Mouse (Mus musculus): ENCODE measurements around the gene Syt2.

Gene Syt2

DNA sequence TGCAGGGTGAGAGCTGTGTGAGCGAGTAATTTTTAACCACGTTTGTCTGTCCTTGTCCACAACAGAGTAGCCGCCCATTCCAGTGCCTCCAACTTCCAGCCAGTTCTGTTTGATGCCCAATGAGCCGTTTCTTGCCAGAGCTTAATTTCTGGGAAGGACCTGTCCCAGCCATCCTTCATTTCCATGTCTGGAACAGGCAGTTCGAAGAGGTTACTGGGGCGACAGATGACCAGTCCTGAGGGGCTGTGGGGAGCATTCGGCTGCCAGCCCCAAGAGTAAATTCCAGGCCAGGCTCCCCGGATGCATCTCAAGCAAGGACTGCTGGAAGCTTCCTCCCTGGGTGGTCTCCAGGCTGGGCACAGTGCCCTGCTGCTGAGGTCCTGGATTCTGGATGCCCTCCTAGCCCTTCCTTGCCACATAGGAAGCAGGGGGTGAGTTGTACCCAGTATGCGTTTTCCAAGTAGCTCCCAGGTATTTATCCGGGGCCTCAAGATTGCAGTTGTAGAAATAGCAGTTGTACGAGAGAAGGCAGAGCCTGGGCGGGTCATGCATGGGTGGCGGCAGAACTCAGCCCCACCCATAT lies 4.9 kb downstream of the Syt2 start:
- DNase-seq (ENCODE audit: low spot score), result peak; percentile 28

DNA sequence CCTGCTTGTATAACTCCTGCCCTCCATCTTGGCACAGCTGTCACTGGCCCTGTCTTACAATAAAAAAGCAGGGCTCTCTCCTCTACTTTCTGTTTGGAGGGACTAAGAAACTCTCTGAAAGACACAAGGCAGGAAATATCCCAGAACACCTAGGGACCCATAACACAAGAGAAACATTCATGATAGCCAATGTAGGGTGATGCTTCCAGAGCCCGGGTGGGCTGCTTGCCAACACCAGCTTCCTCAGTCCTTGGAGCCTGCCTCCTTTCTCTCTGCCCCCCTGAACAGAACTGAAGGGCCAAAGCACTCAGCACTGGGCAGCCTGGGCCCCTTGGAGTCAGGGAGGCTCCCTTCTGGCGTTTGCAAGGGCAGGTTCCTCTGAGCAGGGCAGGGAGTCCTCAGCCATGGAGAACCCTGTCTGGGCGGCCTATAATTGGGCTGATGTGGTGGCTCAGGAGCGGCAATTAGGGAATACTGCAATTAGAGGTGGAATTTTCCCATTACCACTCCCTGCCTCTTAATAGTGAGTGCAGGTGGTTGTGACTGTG lies 5.4 kb downstream of the Syt2 start:
- no peak for DNase-seq (ENCODE audit: low spot score)

DNA sequence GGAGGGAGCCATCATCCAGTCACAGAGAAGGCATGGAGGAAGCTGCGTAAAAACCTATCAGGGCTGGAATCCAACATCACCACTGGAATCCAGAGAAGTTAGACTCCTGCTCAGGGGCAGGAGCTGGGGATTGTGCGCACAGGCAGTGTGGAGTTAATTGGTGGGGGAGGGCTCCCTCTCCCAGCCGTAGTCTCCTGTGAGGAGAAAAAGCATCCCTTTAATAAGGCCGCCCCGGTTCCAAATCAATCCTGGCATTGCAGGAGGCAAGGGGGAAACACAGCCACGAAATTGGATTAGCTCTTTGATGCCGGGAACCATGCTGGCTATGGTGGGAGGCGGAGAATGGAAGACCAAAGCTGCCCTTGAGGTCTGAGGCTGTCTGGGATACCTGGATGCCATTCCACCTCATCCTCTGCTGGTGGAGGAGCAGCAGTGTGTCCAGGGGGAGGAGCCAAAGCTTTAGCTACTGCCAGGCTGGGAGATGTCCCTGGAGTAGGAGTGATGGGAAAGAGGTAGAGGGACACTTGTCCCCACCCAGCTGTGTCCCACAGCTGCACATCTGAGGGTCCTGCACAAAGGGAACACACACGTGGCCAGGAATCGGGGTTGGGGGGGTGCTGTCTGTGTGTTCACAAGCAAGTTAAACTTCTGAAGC lies 7.3 kb downstream of the Syt2 start:
- DNase-seq (ENCODE audit: low spot score), result no peak

DNA sequence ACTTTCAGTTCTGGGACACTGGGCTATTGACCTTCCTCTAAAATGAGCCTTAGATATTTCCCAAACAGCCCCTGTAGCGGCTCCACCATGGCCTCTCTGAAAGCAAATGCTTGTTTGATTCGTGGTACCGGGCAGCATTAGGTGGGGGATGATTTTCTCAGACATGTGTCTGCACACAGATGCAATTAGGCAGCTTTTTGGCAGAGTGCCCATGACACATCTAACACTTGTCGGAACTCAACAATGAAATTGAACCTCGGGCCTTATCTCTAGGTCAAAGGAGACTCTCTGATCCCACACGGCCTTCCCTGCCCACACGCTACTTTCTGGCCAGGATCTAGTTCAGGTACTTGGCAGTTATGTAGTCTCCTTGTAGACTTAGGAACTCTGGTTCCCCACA lies 12.4 kb downstream of the Syt2 start:
- DNase-seq (ENCODE audit: low spot score), result no peak

DNA sequence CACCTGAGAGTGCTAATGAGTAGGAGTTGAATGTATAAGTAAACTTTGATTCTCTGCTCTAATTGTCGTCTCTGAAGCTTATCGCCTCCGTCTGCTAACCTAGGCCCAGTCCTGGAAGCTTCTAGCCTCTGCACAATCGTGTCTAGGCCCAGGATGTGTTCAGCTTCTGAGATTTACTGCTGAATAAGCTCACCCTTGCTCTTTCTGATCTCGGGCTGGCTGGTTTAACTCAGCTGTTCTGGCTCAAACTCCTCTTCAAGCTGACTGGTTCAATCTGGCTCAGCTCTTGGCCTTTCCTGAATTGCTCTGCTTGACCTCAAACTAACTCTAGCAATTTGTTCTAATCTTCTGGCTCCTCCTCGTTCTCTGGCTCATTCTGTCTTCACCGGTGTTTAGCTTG lies 13.7 kb downstream of the Syt2 start:
- DNase-seq (ENCODE audit: low spot score), result no peak

DNA sequence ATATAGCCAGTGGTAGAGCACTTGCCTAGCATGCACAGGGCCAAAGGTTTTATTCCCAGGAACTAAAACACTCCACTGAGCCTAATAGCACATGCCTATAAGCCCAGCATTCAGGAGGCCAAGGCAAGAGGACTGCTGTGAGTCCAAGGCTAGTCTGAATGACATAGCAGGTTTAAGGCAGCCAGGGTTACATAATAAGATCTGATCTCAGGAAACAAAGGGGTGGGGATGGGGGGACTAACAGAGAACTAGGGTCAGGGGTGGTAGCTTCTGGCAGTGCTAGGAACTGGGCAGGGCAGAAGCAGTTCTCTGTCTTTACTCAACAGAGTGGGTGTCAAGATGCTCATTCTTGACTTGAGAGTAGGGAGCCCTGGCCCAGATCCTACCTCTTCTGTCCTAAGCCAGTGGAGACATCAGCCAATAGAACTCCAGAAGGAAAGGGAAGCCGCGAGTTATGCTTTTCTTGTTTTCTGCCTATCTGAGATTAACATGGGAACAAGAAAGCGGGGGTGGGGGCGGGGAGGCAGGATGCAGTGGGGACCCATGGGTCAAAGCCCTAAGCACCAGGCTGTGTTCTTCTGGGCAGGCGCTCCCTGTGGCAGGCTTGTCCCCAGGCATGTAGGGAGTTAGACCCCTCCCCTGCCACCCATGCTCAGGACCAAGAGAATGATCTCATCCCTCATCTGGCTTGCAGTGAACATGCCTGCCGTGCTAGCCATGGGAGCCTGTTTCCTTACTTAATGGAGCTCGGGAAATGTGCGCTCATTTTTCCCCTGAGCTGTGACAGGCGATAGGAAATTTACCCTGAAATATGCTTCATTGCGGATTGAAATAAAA lies 25.0 kb downstream of the Syt2 start:
- DNase-seq (ENCODE audit: low spot score), result no peak

DNA sequence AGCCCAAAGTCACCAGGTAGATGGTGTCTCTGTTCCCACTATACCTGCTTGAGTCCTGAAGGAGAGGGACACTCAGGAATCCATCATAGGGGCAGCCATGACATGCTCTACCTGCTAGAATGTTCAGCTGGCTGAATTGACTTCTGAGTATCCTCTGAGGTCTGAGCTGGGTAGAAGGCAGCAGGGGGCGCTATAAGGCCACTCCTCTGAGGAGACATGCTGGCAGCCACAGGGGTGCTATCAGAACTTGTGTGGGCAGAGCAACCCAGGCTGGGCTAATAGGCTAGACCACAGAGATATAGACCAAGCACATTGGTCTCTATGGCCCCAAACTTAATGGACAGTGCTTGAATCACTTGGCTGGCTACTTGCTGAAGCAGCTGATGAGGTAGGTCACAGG lies 27.8 kb downstream of the Syt2 start:
- DNase-seq (ENCODE audit: low spot score), result no peak

DNA sequence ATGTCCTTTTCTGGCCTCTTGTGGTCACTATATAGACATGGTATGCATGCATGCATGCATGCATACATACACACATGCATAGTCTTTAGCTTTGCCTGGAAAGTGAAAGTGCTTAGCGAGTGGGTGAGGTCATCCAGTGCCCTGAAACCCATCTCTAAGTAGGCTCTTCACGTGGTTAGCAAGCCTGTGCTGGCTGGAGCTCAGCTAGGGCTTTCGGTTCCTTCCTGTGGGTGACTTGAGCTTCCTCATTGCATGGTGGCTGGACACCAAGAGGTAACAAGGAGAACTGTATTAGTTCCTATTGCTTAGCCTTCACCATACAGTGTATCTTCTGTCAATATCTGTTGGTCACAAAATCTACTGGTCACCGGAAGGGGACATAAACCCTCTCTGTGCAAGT lies 33.0 kb downstream of the Syt2 start:
- no peak for DNase-seq (ENCODE audit: low spot score)

DNA sequence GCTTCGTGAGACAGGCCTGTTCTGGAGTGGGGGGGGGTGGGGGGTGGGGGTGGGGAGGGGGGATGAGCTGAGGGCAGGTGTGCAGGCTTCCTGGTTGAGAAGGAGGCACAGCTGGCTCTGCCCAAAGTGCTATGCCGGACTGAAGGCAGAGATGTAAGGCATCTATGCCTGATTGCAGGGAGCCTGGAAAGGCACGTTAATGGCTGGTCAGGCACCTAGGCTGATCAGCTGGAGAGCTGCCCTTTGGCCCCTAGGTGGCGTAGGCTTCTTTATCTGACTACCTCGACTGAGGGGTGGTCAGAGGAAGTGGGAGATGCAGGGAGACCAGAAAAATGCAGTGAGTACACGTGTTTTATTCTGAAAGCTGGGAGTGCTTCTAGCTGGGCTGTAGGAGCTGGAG lies 34.1 kb downstream of the Syt2 start:
- no peak for DNase-seq (ENCODE audit: low spot score)

DNA sequence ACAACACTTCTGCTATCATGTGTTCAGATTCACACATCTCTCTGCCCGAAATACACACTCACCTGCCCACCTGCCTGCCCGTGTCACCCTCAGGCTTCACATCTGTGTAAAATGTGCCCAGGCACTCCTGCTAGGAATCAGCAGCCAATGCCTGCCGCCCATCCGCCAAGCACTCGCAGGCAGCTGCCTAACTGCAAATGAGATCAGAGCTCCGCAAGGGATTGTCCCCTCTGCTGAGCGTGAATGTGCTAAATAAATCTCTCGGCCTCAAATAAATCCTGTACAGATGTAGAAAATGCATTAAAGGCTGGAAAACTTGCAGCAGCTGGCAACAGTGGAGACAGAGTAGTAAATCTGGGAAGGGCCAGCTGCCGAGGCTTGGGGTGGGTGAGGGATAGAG lies 36.0 kb downstream of the Syt2 start:
- DNase-seq (ENCODE audit: low spot score), result no peak

DNA sequence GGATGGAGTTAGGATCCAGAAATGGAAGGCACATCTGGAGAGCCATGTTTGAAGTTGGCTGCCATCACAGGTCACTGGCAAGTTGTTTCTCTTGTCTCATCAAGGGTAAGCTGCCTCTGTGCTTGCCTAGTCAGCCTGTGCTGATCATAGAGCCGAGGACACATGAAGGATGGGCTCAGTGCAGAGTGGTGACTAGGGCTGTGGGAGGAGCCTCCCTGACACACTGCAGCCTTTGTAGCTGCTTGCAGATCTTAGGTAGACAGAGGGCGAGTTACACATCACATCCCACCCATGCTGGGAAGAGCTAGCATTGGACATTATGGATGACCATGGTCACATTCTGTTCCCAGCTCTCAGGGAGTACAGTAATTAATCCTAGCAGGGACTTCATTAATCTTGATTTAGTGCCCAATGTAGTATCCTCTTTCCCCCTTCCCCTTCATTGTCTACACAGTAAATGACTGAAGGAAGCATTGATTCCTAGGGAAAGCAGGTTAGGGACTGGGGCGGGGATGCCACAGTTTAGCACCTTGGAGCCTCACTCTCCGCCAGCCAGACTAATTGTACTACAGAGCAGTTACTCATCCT lies 40.5 kb downstream of the Syt2 start:
- no peak for DNase-seq (ENCODE audit: low spot score)

DNA sequence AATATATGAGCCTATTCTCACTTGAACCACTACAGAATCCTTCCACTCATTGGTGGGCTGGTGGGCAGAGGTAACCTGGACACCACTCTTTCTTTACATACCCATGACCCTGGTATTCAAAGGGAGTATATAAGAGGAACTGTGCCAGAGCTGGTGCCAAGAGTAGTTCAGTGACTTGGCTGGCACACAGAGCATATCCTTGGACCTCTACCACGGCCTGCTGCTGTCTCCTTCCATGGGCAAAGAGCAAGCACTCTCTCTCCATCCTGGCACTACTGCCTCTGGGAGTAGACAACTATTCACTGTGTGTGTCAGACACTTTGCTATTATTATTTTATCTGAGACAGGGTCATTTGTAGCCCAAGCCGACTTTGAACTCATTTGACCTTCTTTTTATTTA lies 49.8 kb downstream of the Syt2 start:
- DNase-seq (ENCODE audit: low spot score), result no peak

DNA sequence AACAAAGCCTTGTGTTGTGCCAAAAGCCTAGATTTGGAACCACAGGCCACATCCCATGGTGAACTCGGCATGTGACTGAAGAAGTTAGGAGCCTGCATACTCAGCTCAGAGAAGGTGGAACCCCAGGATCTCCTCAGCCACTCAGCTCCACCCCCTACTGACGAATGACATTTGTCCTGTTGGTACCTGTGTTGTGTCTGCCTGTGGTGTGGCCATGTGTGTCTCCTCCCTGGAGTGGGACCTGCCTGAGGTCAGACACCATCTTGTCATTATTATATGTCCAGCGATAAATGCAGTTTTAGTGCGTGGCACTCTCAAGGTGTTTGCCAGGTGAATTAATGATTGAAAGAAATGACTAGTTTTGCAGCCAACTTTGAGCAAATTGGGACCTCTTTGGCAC lies 50.6 kb downstream of the Syt2 start:
- DNase-seq (ENCODE audit: low spot score), result no peak

DNA sequence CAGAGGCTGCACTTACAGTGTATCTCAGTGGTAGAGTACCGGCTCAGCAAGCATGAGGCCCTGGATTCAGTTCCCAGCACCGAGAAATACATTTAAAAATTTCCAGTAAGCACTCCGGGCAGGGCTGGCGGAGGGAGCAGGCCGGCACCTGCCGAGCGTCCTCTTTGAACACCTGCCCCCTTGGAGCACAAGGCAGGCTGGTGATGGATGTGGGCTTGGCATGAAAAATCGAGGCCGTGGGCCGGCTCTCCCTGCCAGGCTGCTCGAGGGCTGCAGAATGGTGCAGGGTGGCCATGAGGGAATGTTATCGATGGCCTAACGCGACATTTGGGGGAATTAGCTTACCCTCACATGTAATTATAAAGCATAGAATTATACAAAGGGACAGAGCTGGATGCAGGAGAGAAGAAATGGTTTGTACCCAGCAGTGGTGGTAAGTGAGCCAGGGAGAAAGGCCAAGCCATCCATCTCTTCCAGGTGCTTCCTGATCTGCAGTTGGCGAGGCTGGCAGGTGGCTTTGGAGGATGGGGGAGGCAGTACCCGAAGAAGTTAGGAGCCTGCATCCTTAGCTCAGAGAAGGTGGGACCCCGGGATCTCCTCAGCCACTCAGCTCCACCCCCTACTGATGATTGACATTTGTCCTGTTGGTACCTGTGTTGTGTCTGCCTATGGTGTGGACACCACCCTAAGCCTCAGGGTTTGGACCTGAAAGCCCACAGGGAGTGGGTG lies 51.2 kb downstream of the Syt2 start:
- DNase-seq (ENCODE audit: low spot score), result no peak

DNA sequence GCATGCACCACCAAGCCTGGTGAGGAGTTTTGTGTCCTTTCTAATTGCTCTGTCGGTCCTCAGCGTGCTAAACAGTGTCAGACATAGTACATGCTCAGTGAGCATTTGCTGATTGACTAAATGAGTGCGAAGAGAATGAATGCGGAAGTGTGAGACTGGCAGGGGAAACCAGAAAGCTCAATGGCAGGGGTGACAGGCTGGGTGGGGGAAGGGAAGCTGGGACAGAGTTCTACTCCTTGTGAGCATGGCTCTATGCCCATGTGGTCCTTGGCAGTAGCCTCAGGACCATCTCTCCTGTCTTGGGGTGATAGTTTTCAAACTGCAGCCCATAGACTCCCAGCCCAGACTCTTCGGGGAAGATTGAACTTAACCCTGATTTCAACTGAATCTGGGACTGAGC lies 52.0 kb downstream of the Syt2 start:
- DNase-seq (ENCODE audit: low spot score), result no peak

DNA sequence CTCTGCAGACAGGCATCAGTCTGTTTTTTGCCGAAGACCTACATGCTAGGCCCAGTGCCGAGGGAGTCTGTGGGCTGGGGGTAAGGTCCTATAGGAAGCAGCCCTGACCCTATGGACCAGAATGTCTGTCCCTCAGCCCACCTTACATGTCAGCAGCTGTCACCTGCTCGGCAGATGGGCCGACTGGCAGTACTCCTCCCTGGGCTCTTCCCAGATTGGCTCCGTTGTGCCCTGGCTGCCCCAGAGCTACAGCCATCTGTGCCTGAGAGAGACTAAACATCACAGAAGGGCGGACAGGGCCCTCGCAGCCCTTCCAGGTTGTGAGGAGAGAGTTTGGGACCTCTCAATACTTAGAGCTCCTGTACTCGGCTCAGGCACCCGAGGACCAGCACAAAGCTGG lies 52.9 kb downstream of the Syt2 start:
- no peak for DNase-seq (ENCODE audit: low spot score)

DNA sequence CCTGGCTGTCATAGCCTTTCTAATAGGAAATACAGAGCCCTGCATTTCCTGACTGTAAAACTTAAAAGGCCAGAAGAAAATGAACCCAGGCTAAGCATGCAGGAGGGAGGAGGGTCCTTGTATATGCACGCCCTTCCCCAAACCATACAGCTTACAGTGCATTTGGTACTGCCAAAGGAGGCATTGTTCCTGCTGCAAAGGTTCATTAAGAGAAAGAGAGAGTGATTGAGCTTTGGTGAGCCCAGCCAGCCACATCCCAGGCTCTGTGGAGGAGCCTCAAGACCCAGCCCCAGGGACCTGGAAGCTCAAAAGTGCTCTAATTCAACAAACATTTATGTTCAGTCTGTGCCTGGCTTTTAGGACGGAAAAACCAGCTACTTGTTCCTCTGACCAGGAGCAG lies 53.7 kb downstream of the Syt2 start:
- no peak for DNase-seq (ENCODE audit: low spot score)

DNA sequence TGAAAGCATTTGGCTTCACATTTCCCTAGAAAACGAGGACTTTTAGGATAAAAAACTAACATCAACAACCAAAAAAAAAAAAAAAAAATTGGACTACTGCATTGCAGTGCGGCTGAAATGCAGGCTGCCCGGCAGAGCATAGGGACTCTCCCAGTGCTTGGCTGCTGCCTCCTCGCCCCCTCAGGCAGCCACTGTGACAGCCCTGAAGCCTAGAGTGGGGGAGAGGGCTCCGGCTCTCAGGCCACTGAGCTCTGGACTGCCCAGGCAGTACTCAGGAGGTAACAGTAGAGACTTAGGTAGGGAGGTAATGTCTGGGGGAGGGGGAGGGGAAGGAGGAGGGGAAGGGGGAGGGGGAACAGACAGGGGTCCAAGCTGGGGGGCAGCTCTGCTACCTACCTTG lies 54.2 kb downstream of the Syt2 start:
- DNase-seq (ENCODE audit: low spot score), result no peak

DNA sequence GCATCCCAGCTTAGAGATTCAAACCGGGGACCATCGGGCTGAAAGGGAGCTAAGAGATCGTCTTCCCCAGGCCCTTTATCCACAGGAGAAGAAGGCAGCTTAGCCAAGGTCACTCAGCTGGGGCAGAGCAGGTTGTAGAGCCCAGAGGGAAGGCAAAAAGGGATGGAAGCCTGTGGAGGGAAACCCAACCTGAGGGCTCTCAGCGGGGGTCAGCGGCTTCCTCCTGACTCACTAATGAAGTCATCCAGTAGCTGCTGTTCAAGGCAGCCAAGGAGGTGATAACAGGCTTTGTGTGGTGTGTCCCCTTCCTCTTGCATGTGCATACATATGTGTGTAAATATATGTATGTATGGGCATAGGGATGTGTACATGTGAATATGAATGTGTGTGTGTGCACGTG lies 54.7 kb downstream of the Syt2 start:
- no peak for DNase-seq (ENCODE audit: low spot score)

DNA sequence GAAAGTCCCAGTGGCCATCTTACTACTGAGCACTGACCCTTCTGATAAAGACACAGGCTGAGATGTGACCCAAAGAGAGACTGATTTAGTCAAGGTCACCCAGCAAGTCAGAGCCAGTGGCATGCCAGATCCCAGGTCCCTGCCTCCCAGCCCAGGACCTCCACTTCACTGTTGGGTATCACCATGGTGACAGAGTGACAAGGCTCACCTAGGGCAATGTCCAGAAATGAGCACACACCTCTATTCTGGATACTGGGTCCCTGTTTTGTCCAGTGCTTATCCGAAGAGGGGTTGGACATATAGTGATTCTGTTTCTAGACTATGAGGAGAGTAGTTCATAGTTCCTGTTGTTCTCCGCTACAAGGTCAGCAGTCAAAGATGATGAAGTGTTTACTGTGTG lies 56.8 kb downstream of the Syt2 start:
- no peak for DNase-seq (ENCODE audit: low spot score)

DNA sequence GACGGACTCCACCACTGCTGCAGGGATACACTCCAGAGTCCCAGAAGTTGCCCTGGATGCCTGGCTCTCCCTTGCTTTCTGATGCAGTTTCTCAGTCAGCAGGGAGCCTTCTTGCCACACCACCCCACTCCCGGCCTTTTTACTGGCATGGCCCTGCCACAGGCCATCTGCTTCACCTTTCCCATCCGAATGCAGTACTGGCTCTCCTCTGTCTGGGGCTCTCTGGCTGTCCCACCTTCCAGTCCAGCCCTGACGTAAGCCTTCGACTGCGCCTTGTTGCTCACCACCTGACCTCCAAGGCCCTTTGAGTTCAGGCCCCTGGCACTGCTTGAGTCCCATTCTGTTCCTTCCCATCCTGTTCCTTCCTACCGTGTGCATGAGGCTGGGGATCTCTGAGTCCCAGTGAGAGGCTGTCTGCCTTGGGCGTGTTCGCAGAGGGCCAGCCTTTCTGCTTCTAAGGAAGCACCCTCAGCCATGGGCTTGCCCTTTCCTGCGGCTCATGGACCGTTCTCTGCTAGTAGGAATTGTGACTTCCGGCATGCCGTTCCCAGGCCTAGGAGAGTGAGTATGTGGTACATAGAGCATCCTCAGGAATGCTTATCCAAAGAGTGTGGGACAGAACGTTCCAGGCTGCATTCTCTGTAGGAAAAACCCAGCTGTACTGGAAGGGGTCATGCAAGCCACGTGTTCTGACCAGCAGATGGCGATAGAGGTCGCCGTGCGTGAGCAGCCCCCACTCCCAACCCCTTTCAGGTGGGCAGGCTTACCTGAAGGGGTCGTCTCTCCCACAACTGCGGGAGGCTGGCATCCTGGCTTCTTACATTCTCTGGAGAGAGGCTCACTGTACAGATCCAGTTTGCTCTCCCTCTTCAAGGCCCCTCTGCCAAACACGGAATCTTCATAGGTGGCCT lies 58.2 kb downstream of the Syt2 start:
- peak; percentile 51 for DNase-seq (ENCODE audit: low spot score)

All from urinary bladder, postnatal 14 days (tissue).